Mouse (Mus musculus) cerebellum, postnatal 14 days (tissue): ENCODE measurements around the gene Kctd21.

ENCODE experiments used
- DNase-seq, 2 experiments: peaks; one replicate each; pipeline ENCODE4 v3.0.0; 2021; ENCODE audit warnings: mixed read lengths in 2 of 2

Kctd21 gene

GRCm38 (mm10) chr7:97331726-97332666 lies at the start of gene Kctd21, which contains the start of gene Usp35:
Kctd21 (plus strand) TSS chr7:97332327.
Usp35 (minus strand) TSS chr7:97332020.
- peak; percentile 97 for DNase-seq

- no peak for DNase-seq
Observed at GRCm38 (mm10) chr7:97296986-97297385, 35.1 kb upstream of the Kctd21 start.

GRCm38 (mm10) chr7:97297466-97297865 lies 34.7 kb upstream of the Kctd21 start:
- peak; percentile 76 to 78 for DNase-seq

- no peak for DNase-seq
Observed at GRCm38 (mm10) chr7:97298279-97298678, 33.8 kb upstream of the Kctd21 start.

GRCm38 (mm10) chr7:97298943-97299342 lies 33.2 kb upstream of the Kctd21 start:
- no peak for DNase-seq

GRCm38 (mm10) chr7:97300914-97301313 lies 31.2 kb upstream of the Kctd21 start:
- DNase-seq: no peak

GRCm38 (mm10) chr7:97301321-97301720 lies 30.8 kb upstream of the Kctd21 start:
- DNase-seq: no peak

GRCm38 (mm10) chr7:97302261-97302660 lies 29.9 kb upstream of the Kctd21 start:
- no peak for DNase-seq

- DNase-seq: no peak
Observed at GRCm38 (mm10) chr7:97302876-97303275, 29.3 kb upstream of the Kctd21 start.

- DNase-seq: no peak
Observed at GRCm38 (mm10) chr7:97303614-97304013, 28.5 kb upstream of the Kctd21 start.

- DNase-seq: no peak
Observed at GRCm38 (mm10) chr7:97304471-97304870, 27.7 kb upstream of the Kctd21 start.

GRCm38 (mm10) chr7:97305206-97305605 lies 26.9 kb upstream of the Kctd21 start:
- DNase-seq: no peak

GRCm38 (mm10) chr7:97306813-97307212 lies 25.3 kb upstream of the Kctd21 start:
- no peak for DNase-seq

- DNase-seq: no peak
Observed at GRCm38 (mm10) chr7:97307546-97307945, 24.6 kb upstream of the Kctd21 start.

GRCm38 (mm10) chr7:97309461-97310340 lies 22.4 kb upstream of the Kctd21 start:
- no peak for DNase-seq

- DNase-seq: no peak
Observed at GRCm38 (mm10) chr7:97310341-97310635, 21.8 kb upstream of the Kctd21 start.

- no peak for DNase-seq
Observed at GRCm38 (mm10) chr7:97311620-97312019, 20.5 kb upstream of the Kctd21 start.

GRCm38 (mm10) chr7:97312196-97312595 lies 19.9 kb upstream of the Kctd21 start:
- DNase-seq: no peak

- DNase-seq: no peak
Observed at GRCm38 (mm10) chr7:97312856-97313255, 19.3 kb upstream of the Kctd21 start.

GRCm38 (mm10) chr7:97313364-97313995 lies 18.6 kb upstream of the Kctd21 start:
- no peak for DNase-seq

GRCm38 (mm10) chr7:97314646-97315045 lies 17.5 kb upstream of the Kctd21 start:
- peak; percentile 67 to 77 for DNase-seq

- no peak for DNase-seq
Observed at GRCm38 (mm10) chr7:97315656-97316055, 16.5 kb upstream of the Kctd21 start.

- DNase-seq: no peak
Observed at GRCm38 (mm10) chr7:97317706-97318105, 14.4 kb upstream of the Kctd21 start.
